Mouse (Mus musculus) thymus, postnatal 4 days (tissue): ENCODE results near the gene Kat6b.

Source experiments
- DNase-seq: peaks from one replicate; pipeline ENCODE4 v3.0.0; 2021

The Kat6b gene

GRCm38 (mm10) chr14:21561396-21562065 is 80.3 kb downstream of the Kat6b start:
- no peak for DNase-seq

GRCm38 (mm10) chr14:21563584-21564118 is 82.4 kb downstream of the Kat6b start:
- DNase-seq: no peak

DNA sequence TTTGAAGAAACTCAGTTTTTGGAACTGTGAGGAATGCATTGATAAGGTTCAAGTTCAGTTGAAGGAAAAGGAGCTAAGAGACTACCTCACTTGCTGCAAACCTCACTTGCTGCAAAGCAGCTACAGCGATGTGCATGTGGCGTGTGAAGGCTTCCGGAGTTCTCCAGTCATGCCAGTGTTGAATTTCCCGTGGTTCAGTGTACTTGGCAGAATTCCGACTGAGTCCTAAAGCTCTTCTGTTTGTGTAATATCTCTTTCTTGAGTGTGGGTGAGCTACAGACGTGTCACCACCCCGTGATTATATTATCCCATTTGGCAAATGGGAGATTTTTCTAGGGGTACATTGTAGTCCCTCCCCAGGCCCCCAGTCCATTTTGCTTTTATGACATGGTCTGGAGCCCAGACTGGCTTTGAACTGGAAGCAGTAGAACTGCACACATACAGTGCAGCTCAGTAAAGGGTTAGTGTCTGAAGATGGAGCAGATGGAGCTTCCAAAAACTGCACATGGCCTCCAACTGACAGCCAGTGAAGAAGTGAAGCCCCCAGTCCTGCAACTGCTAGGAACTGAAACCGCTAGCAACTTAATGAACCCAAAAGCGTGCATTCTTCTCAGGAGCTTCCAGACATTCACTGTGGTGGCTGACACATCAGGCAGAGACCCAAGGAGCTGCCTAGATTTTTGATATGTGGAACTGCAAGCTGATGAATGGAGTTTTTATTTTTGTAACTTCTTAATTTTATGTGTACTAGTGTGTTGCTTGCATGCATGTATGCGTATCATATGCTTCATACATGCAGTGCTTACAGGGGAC is 84.5 kb downstream of the Kat6b start:
- DNase-seq: no peak

- no peak for DNase-seq
These were observed 86.2 kb downstream of the Kat6b start for GRCm38 (mm10) chr14:21567293-21567984.

GRCm38 (mm10) chr14:21568821-21569220 is 87.6 kb downstream of the Kat6b start:
- no peak for DNase-seq

- DNase-seq: no peak
These were observed 93.6 kb downstream of the Kat6b start for GRCm38 (mm10) chr14:21574686-21575309.

- DNase-seq: no peak
These were observed 95.6 kb downstream of the Kat6b start for GRCm38 (mm10) chr14:21576867-21577266.

DNA sequence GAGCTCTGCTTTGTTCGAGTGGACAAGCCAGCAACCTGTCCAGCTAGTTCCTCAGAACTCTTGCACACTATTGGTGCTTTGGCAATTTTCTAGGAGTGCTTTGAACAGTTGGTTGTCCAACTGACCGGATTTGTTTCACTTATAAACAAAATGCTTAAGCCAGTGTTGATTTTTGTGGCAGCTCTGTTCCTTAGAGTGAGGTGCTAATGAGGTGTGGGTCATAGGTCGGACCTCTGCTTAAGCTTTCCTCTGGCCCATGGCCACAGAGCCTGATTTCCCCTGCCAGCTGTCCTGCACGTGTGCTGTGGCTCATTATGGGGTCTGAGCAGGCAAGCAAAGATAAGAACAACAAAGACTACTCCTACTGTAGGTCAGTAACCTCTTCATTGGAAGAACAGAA is 100.0 kb downstream of the Kat6b start:
- DNase-seq: no peak

- no peak for DNase-seq
These were observed 101.1 kb downstream of the Kat6b start for GRCm38 (mm10) chr14:21582301-21582700.

DNA sequence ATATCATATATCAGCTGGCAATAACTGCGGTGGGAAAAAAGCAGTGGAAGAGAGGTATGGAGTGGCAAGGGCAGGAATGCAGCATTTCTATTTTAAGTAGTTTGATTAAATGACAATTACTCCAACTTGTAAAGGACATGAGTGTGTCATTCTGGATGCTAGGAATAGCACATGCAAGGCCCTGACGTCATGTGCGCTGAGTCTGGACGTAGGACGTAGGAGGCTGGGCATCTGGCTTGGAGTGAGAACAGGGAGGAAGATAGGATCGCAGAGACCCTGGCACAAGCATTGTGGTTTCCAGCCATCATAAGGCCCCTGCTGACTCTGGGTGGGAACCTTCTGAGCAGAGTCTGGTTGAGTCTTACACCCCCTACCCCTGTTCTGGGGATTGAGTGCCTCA is 101.8 kb downstream of the Kat6b start:
- no peak for DNase-seq

- DNase-seq: no peak
These were observed 102.6 kb downstream of the Kat6b start for GRCm38 (mm10) chr14:21583868-21584267.

DNA sequence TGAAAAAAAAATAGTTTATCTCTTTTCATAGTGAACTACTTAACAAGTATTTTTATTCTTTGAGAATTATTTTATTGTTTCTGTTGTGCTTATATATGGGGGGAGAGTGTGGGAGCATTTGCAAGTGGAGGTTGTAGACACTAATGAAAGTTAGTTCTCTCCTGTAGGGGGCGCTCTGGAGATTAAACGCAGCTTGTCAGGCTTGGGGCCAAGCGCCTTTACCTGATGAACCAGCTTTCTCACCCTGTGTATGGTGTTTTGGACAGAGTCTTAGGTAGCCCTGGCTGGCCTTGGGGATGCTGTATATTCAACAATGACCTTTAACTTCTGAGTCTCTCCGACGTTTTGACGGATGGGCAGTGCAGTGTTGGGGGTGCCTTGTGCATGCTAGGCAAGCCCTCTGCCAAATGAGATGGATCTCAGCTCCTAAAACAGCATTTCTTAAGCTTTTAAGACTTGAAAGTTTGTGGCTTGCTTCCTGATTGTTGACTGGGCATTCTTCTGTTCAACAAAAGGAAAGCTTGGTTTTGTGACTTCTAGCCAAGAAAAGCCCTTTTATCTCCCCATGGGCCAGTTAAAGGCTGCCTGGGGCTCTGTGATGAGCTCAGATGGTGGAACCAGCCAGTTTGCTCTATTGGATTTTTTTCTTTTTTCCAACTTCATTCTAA is 103.4 kb downstream of the Kat6b start:
- DNase-seq: peak; percentile 26

GRCm38 (mm10) chr14:21585491-21586251 is 104.4 kb downstream of the Kat6b start:
- DNase-seq: no peak

- DNase-seq: no peak
These were observed 105.4 kb downstream of the Kat6b start for GRCm38 (mm10) chr14:21586481-21587118.

- DNase-seq: no peak
These were observed 106.7 kb downstream of the Kat6b start for GRCm38 (mm10) chr14:21587931-21588330.

DNA sequence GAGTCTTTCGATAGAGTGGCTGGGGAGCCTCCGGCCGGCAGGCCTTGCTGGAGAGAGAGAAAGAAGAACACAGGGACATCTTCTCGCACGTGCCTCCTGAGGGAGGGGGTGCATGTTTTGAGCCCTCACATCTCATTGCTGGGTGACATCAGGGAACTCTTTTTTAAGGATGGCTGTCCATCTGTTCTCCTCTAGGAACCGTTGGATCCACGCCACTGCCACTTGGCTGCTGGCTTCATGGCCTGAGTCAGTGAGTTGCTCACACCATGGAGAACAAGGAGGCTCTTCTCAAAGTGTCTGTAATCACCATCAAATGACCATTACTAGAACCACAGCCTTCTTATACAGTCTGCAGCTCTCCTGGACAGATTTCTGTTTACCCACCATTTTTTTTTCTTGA is 108.4 kb downstream of the Kat6b start:
- no peak for DNase-seq

- DNase-seq: no peak
These were observed 109.0 kb downstream of the Kat6b start for GRCm38 (mm10) chr14:21590205-21590604.

DNA sequence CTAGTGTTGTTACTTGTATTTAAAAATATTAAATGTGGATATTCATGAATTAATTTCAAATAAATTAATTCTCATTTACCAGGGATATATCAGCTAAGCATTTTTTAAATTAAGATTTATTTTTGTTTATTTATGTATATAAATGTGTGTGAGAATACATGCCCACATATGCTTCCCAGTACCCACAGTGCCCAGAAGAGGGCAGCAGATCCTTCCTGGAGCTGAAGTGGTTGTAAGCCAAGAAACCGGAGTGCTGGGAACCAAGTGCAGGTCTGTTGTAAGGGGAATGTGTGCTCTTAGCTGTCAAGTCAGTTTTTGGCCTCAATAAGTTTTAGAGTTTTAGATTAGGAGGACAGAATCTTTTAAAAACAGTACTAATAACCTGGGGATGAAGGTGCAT is 110.9 kb downstream of the Kat6b start:
- peak; percentile 35 for DNase-seq

DNA sequence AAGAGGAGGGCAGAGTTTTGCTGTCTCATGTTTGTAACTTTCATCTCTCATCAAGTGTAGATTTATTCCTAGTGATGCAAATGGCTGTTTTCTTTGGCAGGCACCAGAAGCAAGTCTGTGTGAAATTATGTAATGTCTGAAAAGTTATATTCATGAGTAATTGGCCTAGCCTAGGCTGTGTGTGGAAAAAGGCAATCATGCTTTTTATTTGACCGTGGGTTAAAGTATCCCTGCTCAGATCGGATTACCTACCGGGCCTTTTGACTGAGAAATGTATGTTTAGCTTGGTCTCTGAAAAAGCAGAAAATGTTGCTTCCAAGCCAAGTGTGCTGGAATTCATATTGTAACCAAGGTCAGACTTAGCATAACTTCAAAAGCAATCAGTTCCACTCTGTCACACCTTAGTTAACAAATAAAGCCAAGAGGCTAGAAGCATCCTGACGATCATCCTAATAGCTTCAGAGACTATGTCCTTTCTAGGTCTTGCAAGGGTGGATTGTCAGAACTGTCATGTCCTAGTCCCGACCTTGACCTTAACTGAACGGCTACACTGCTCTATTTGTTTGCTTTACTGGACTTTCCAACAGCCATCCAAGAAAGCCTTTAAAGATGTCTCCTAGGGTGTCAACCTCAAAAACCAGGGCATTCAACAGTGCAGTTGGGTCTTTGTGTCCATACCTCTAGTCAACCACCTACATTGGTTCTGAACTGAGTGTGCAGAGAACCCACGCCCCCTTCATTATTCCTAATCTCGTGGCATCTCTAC is 111.9 kb downstream of the Kat6b start:
- no peak for DNase-seq

- DNase-seq: no peak
These were observed 118.4 kb downstream of the Kat6b start for GRCm38 (mm10) chr14:21599446-21600173.
